Mouse (Mus musculus): Measurements from ENCODE around the gene Rbm25.

The Rbm25 gene

DNA sequence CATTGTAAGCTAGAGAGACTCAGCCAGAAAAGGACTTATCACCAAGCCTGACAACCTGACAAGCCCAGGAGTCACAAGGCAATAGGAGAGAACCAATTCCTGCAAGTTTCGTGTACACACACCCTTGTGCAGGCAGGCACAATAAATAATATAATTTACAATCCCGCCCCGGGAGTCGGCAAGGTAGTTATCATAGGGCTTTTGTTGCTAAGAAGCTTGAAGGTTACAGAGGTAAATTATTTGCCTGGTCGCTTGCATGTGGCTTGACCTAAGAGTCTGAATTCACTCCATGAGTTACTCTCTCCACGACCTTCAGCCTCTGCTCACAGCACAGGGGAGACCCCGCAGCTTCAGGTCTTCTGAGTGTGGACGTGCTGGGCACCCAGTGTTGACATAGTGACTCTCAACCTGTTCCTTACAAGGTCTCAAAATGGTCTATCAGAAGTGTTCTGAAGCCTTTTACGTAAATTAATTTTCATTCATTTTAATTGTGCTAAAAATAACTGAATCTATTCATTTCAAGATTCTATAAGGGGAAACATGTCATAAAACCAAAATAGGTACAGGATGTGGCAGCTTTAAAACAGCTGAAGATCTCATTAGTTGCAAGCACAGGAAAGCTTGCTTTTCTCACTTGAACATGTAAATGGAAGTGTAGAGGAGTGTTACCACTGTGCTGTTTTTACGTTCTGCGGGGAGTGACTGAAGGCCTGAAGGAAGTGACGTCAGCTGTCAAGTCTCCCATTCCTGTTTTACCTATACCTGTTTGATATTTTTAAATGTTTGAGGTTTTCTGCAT is 95.7 kb downstream of the Rbm25 start:
- peak; percentile 37 for DNase-seq (ENCODE audit: low read depth, low spot score)

DNA sequence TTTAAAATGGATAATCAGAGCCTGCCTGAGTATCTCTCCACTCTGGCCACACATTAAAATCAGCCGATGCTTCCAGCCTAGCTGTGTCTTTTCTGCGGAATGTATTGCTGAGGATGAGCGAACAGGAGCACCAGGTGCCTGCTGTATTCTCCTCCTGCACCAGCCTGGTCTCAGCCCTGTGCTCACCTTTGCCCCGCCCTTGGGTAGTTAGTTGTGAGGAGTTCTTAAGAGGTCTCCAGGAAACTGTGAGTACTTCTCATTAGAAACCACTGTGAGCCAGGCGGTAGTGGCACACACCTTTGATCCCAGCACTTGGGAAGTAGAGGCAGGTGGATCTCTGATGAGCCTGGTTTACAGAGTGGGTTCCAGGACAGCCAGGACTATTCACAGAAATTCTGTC is 101.2 kb downstream of the Rbm25 start:
- no peak for DNase-seq (ENCODE audit: low read depth, low spot score)

Measured in A20 (cell line).